Mouse (Mus musculus) lung, adult 2 months (tissue): ENCODE measurements around the gene Kat6b.

Source experiments
- CTCF ChIP-seq: fragments of 200-500 bp; IDR thresholded peaks from 2 replicates; pipeline ENCODE4 v1.5.1; 2011; ENCODE audit warnings: mild to moderate bottlenecking, low read length, control low read depth; ENCODE audit not compliant: insufficient read depth
- POLR2A ChIP-seq: fragments of 200-500 bp; IDR thresholded peaks from 2 replicates; pipeline ENCODE4 v1.6.1; 2011; ENCODE audit warnings: low read depth, mild to moderate bottlenecking, control low read depth, low read length, borderline replicate concordance; ENCODE audit errors: extremely low read depth

DNA sequence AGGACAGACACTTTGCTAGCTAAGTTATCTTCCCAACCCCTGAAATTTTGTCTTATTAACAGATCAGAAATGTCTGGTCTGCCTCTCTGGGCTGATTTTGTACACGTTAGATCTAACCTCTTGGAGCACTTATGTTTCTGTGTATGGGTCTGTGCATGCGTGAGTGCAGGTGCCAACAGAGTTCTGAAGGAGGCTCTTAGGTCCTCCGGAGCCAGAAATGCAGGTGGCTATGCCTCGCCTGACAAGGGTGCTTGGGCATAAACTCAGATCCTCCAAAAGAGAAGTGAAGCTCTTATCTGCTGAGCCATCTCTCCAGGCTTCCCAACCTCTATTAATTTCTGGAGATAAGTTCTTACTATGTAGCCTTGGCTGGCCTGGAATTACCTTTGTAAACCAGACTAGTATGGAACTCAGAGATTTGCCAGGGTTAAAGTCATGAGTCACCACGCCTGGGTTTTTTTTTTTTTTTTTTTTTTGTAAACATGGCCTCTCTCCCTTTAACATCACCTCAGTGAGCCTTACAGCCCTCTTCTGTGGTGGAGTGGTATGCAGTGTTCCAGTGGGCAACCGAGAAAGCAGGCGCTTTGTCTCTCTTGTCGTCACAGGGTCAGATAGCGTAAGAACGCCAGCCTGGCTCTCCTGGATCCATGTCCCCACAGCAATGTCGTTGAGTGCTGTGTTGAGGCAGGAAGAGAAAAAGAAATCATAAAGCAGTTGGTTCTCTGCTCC lies 79.4 kb downstream of the Kat6b start:
- TF ChIP-seq POLR2A: no peak
- TF ChIP-seq CTCF: no peak
